Mouse (Mus musculus) liver, adult 2 months (tissue): Measurements from ENCODE around the gene Rnf183. TPM values are rescaled to one million over a fixed set of nuclear protein-coding genes. Genes with fewer than 3 reads are reported as not detected.

Experiments used
- DNase-seq: peaks from one replicate; pipeline ENCODE4 v3.0.0-alpha.2; 2011; ENCODE audit warnings: low read depth, low spot score; ENCODE audit errors: extremely low read depth
- H3K27ac ChIP-seq: fragments of 200-500 bp; replicated peaks from 2 replicates; pipeline ENCODE4 v1.5.1; 2012; ENCODE audit warnings: low read depth, mild to moderate bottlenecking, control low read depth, inconsistent platforms, low read length; ENCODE audit not compliant: insufficient read depth
- H3K27me3 ChIP-seq: fragments of 200-500 bp; 2 replicates; pipeline ENCODE4 v1.6.1; 2012; ENCODE audit warnings: mild to moderate bottlenecking, moderate library complexity, low read length, inconsistent platforms; ENCODE audit not compliant: control insufficient read depth, insufficient read depth
- H3K36me3 ChIP-seq: fragments of 200-500 bp; 2 replicates; pipeline ENCODE4 v1.6.1; 2012; ENCODE audit warnings: low read length, inconsistent platforms; ENCODE audit not compliant: control insufficient read depth, insufficient read depth
- H3K4me1 ChIP-seq: fragments of 200-500 bp; 2 replicates; pipeline ENCODE4 v1.6.1; 2011; ENCODE audit warnings: low read length; ENCODE audit not compliant: control insufficient read depth, insufficient read depth
- H3K4me3 ChIP-seq: fragments of 200-500 bp; 2 replicates; pipeline ENCODE4 v1.5.1; 2011; ENCODE audit warnings: low read depth, mild to moderate bottlenecking, control low read depth, low read length, moderate library complexity; ENCODE audit not compliant: insufficient read depth
- H3K79me2 ChIP-seq: fragments of 200-500 bp; 2 replicates; pipeline ENCODE4 v1.6.1; 2012; ENCODE audit warnings: inconsistent platforms, mild to moderate bottlenecking, low read length, moderate library complexity; ENCODE audit not compliant: control insufficient read depth, insufficient read depth
- H3K9ac ChIP-seq: fragments of 200-500 bp; 2 replicates; pipeline ENCODE4 v1.6.1; 2012; ENCODE audit warnings: low read depth, mild to moderate bottlenecking, control low read depth, inconsistent platforms, low read length
- CTCF ChIP-seq: fragments of 200-500 bp; IDR thresholded peaks from 2 replicates; pipeline ENCODE4 v1.5.1; 2011; ENCODE audit warnings: low read depth, low read length, control low read depth
- POLR2A ChIP-seq: fragments of 200-500 bp; IDR thresholded peaks from 2 replicates; pipeline ENCODE4 v1.6.1; 2011; ENCODE audit warnings: low read length, control low read depth; ENCODE audit not compliant: insufficient read depth; ENCODE audit errors: extremely low read depth
- WGBS: fragments of 180-500 bp; shearing (Covaris S2); methylation state at CpG from one replicate; pipeline ENCODE4 v1.1.7; 2018; 5-methylcytosine and 5-hydroxymethylcytosine counted together
- polyA plus RNA-seq: library from polyadenylated mRNA; depleted of rRNA; stranded (reverse); fragments of >200 nt; gene quantifications from 2 replicates; pipeline ENCODE4 v1.2.3, GENCODE M21; 2012
- total RNA-seq: library from RNA; depleted of rRNA; stranded (reverse); fragments of >200 nt; gene quantifications from 2 replicates; pipeline ENCODE4 v1.2.3, GENCODE M21; 2014

Gene Rnf183
- total and polyA plus RNA-seq, 2 experiments: not detected

GRCm38 (mm10) chr4:62409615-62410014, 25.4 kb downstream of the Rnf183 start:
- no peak overlapping the region for H3K27ac ChIP-seq
- H3K4me3 ChIP-seq: peak overlapping the region; percentile 71; the same call in 1 of the 2 replicates
- WGBS: 13% methylated on average over 6 of the region's 6 CpGs
- peaks cover 17% of the 10 kb centered on the region for H3K36me3 ChIP-seq
- peaks cover 14% of the 10 kb centered on the region; the same call in 1 of the 2 replicates for H3K79me2 ChIP-seq
- TF ChIP-seq CTCF (no peak), POLR2A (no peak)
- no peak for DNase-seq
- H3K27me3 ChIP-seq: no peaks in the 10 kb centered on the region
- peaks cover 4% of the 10 kb centered on the region for H3K4me1 ChIP-seq
- H3K9ac ChIP-seq: peak overlapping the region; percentile 77; the same call in 1 of the 2 replicates

DNA sequence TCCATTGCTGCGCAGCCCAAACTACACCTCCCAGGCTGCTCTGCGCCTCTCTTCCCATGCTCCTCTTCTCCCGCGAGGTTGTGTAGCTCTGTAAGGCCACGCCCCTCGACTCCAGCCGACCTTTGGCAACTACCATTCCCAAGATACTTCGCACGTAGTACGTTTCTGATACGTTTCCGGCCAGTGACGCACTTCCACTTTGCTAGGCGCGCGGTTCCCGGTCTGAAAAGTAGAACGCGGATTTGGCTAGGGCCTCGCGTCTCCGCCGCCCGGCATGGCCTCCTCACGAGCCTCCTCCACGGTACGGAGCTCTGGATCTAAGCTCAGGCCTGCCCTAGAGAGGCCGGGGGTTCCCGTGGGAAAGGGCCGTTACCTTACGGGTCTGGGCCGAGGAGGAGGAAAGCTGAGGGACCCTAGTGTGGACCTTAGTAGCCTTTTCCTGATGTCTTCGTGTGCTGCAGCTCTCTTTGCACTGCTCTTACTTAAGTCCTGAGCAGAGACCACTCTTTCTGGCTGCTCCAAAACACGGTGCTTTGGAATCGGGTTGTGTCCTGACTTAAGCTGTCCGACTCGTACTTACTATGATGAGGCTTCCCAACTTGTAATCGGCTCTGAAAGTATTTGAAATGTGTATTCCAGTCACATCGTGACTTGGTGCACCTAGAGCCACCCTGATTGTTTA, 26.3 kb downstream of the Rnf183 start, which contains the start of the genes Cdc26 and Prpf4:
Gene Cdc26, minus strand, starts transcription at position 42 of the 682 bp plus-strand sequence.
Gene Prpf4, plus strand, starts transcription at position 197 of the 682 bp plus-strand sequence.
- peak within 1 kb of the TSS; percentile 65 for H3K27ac ChIP-seq
- H3K36me3 ChIP-seq: peaks cover 12% of the 10 kb centered on the region
- no peaks in the 10 kb centered on the region for H3K27me3 ChIP-seq
- peak; percentile 99 for DNase-seq
- peaks cover 16% of the 10 kb centered on the region; the same call in 1 of the 2 replicates for H3K79me2 ChIP-seq
- peak within 1 kb of the TSS; percentile 71 for H3K4me3 ChIP-seq
- peaks cover 4% of the 10 kb centered on the region for H3K4me1 ChIP-seq
- peak; percentile 74 for TF ChIP-seq POLR2A
- TF ChIP-seq CTCF: no peak
- under 1% methylated on average over 39 of the region's 39 CpGs for WGBS
- H3K9ac ChIP-seq: peak within 1 kb of the TSS; percentile 77

DNA sequence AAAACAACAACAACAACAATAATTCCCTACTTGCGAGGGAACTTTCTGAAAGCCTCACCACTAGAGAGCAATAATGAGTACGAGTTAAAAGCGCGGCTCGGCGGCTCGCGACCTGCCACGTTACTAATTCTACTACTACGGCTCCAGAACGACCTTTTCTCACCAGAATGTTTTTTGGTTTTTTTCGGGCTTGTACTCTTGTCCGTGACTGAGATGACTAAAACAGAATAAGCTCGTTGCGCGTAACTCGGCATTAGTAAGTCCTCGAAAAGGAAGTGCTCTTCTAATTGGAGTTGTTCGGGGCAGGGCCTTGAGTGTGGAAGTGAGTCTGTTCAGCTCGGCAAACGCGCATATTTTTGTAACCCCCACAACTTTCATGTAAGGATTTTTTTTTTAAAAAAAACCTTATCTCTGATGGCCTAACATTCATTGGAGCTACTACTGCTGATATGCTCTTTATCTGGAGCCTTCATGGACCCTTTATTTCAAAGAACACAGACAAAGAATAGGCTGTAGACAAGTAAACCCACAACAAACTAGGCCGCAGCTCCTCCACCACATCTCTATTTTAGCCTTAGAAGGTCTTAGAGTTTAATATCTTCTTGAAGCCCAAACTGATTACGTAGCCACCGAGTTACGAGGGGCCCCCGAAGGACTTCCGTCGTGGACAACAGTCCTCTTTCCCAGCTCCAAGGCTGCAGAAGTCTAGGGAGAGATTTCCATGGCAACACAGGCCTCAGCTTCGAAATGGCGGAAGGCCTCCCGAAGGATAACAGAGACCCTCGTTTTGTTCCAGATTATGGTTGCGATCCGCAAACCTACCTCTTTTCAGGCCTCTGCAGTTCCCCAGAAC, 27.1 kb downstream of the Rnf183 start:
- peak; percentile 72 for DNase-seq
- Histone ChIP-seq H3K27me3 (no peaks in the 10 kb centered on the region), H3K9ac (peak overlapping the region; percentile 74), H3K4me1 (peaks cover 4% of the 10 kb centered on the region), H3K36me3 (peaks cover 10% of the 10 kb centered on the region), H3K27ac (peak overlapping the region; percentile 61), H3K4me3 (peak overlapping the region; percentile 64), H3K79me2 (peaks cover 16% of the 10 kb centered on the region; the same call in 1 of the 2 replicates)
- peak; percentile 69 for TF ChIP-seq CTCF
- 0 out of 2 replicates have a peak, but pooled peaks have one; percentile 23 for TF ChIP-seq POLR2A
- WGBS: under 1% methylated on average over 35 of the region's 35 CpGs

GRCm38 (mm10) chr4:62406133-62406532, 28.9 kb downstream of the Rnf183 start:
- peaks cover 10% of the 10 kb centered on the region for H3K36me3 ChIP-seq
- H3K9ac ChIP-seq: no peak overlapping the region
- DNase-seq: no peak
- H3K79me2 ChIP-seq: peaks cover 22% of the 10 kb centered on the region; the same call in 1 of the 2 replicates
- TF ChIP-seq CTCF: no peak
- no peak for TF ChIP-seq POLR2A
- H3K4me3 ChIP-seq: no peak overlapping the region
- no peak overlapping the region for H3K27ac ChIP-seq
- H3K4me1 ChIP-seq: peaks cover 4% of the 10 kb centered on the region
- no peaks in the 10 kb centered on the region for H3K27me3 ChIP-seq
- WGBS: 84% methylated on average over 4 of the region's 4 CpGs

DNA sequence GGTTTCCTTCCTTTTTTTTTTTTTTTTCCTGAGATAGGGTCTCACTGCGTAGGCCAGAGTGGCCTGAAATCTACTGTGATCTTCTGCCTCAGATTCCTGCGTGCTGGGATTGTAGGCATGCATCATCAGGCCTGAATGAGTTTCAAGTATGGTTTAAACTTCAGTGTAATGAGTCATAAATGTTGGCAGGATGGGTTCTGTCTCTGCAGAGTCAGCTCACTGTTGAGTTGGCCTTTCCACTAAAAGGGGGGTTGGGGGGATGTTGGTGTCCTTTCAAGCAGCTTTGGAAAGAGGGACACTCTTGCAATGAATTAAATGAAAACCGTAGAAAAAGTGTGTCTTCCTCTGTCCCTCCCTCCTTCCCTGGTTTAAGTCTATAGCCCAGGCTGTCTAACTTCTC, 36.1 kb downstream of the Rnf183 start:
- Histone ChIP-seq H3K4me3 (no peak overlapping the region), H3K4me1 (peaks cover 13% of the 10 kb centered on the region), H3K9ac (no peak overlapping the region), H3K36me3 (peaks cover 44% of the 10 kb centered on the region), H3K79me2 (peaks cover 12% of the 10 kb centered on the region; the same call in 1 of the 2 replicates), H3K27ac (no peak overlapping the region), H3K27me3 (no peaks in the 10 kb centered on the region)
- TF ChIP-seq POLR2A: no peak
- no peak for DNase-seq
- WGBS: 73% methylated on average over 3 of the region's 3 CpGs
